Mouse (Mus musculus): ENCODE measurements around the gene Slc38a2. TPM values are rescaled to one million over a fixed set of nuclear protein-coding genes. Genes with fewer than 3 reads are reported as not detected.

Gene Slc38a2
- polyA plus RNA-seq, 1 experiment from 2014 or later, result 149 TPM

DNA sequence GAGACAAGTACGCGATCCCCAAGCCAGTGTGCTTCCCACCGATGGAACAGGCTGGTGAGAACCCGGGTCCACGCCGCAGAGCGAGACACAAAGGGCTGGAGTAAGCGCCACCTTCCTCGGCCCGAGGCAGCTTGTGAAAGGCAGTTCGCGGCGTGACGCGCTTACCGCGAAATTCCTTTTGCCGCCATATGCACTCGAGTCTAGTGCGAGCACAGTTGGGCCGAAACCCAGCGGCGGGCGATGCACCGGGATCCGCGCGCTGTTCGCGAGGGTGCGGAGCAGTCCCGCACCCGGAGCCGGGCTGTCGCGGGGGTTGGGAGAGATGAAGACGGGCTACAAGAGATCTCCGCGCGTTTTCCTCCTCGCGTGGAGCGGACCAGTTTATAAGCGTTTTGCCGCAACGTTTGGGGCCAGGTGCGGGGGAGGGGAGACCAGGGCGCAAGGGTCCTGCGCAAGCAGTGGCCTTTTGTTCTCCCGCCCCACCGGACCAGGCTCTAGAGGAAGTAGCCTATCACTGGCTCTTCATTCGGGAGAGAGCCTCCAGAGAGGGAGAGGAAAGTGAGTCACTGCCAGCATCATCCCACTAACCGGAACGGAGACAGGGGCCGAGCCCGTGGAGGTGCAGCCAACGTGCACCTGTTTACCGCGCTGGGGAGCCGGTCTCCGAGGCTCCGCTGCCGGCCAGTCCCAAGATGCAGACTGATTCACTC lies 58.3 kb downstream of the Slc38a2 start:
- Histone ChIP-seq H3K4me1 (ENCODE audit: control insufficient read depth, insufficient read depth, low read length) (peaks cover 3% of the 10 kb centered on the region; the same call in 1 of the 2 replicates), H3K9me3 (ENCODE audit: control insufficient read depth, low read depth, low read length) (no peaks in the 10 kb centered on the region), H3K36me3 (ENCODE audit: control insufficient read depth, insufficient read depth, low read length) (no peaks in the 10 kb centered on the region), H3K4me3 (ENCODE audit: low read depth, low read length) (peak overlapping the region; percentile 64), H3K9ac (replicated peaks; ENCODE audit: low read depth, low read length) (peak overlapping the region; percentile 76), H3K27ac (ENCODE audit: low read length) (peak overlapping the region; percentile 95), H3K27me3 (ENCODE audit: control insufficient read depth, insufficient read depth, low read length) (no peaks in the 10 kb centered on the region), H3K4me2 (replicated peaks; ENCODE audit: low read depth, low read length) (peak overlapping the region; percentile 86)
- peak; percentile 74 for ATAC-seq (ENCODE audit: insufficient number of reproducible peaks, insufficient read depth, low FRiP score, low read depth)
- WGBS, result under 1% methylated on average over 63 of the region's 63 CpGs

DNA sequence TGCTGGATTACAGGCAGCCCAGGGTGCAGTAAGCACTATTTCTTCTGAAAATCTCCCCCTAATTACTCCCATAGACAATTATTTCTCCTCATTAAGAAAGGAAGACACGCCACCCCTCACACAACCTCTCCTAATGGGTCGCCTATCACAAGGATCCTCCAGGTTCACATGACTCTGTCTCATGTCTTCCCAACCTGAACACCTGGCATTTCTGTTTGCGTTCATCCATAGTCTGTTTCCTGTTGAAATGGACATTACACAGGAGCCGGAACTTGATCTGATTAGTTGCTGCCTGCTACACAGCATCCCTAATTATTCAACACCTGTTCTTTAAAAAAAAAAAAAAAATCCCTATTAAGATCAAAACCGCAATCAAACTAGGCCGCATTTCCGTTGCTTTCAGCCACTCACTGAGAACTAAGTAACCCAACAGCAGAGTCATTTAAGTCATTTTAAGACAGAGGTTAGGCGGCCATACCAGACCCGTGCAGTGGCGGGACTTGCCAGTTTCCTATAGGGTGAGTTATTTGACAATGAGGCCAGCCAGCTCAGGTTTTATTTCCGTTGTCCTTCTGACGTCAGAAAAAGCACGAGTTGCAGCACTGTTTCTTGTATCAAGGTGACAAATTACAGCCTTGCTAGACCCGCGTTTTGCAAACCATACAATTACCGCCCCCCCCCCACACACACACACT lies 59.1 kb downstream of the Slc38a2 start:
- 0 out of 2 replicates have a peak, but pooled peaks have one; percentile 6 for ATAC-seq (ENCODE audit: insufficient number of reproducible peaks, insufficient read depth, low FRiP score, low read depth)
- no peaks in the 10 kb centered on the region for H3K9me3 ChIP-seq (ENCODE audit: control insufficient read depth, low read depth, low read length)
- H3K36me3 ChIP-seq (ENCODE audit: control insufficient read depth, insufficient read depth, low read length), result no peaks in the 10 kb centered on the region
- H3K4me2 ChIP-seq (replicated peaks; ENCODE audit: low read depth, low read length), result peak overlapping the region; percentile 86
- WGBS, result 7% methylated on average over 16 of the region's 16 CpGs
- peak overlapping the region; percentile 95 for H3K27ac ChIP-seq (ENCODE audit: low read length)
- peak overlapping the region; percentile 64 for H3K4me3 ChIP-seq (ENCODE audit: low read depth, low read length)
- H3K4me1 ChIP-seq (ENCODE audit: control insufficient read depth, insufficient read depth, low read length), result peaks cover 3% of the 10 kb centered on the region; the same call in 1 of the 2 replicates
- no peaks in the 10 kb centered on the region for H3K27me3 ChIP-seq (ENCODE audit: control insufficient read depth, insufficient read depth, low read length)
- H3K9ac ChIP-seq (replicated peaks; ENCODE audit: low read depth, low read length), result peak overlapping the region; percentile 76

DNA sequence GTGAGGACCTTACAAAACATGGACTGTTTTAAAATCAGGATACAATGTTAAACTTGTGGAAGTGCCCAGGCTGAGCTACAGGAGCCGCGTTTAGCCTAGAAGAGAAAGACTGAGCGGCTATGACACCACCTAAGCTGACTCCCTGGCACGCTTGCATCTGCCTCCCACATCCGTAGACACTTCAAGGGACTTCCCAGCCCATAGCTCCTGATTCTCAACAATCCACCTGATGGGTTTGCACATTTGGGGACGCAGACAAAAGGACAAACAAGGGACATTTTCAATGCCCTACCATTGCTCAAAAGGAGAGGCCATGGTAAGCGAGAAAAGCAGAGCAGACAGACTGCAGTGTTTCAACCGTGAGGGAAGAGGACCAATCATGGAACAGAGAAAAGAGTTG lies 59.9 kb downstream of the Slc38a2 start:
- no peaks in the 10 kb centered on the region for H3K9me3 ChIP-seq (ENCODE audit: control insufficient read depth, low read depth, low read length)
- H3K4me2 ChIP-seq (replicated peaks; ENCODE audit: low read depth, low read length), result peak overlapping the region; percentile 86
- WGBS, result 60% methylated on average over 8 of the region's 8 CpGs
- H3K36me3 ChIP-seq (ENCODE audit: control insufficient read depth, insufficient read depth, low read length), result no peaks in the 10 kb centered on the region
- no peak overlapping the region for H3K9ac ChIP-seq (replicated peaks; ENCODE audit: low read depth, low read length)
- H3K27me3 ChIP-seq (ENCODE audit: control insufficient read depth, insufficient read depth, low read length), result no peaks in the 10 kb centered on the region
- ATAC-seq (ENCODE audit: insufficient number of reproducible peaks, insufficient read depth, low FRiP score, low read depth), result no peak
- H3K4me3 ChIP-seq (ENCODE audit: low read depth, low read length), result peak overlapping the region; percentile 64; the same call in 1 of the 2 replicates
- H3K4me1 ChIP-seq (ENCODE audit: control insufficient read depth, insufficient read depth, low read length), result peaks cover 3% of the 10 kb centered on the region; the same call in 1 of the 2 replicates
- H3K27ac ChIP-seq (ENCODE audit: low read length), result no peak overlapping the region

DNA sequence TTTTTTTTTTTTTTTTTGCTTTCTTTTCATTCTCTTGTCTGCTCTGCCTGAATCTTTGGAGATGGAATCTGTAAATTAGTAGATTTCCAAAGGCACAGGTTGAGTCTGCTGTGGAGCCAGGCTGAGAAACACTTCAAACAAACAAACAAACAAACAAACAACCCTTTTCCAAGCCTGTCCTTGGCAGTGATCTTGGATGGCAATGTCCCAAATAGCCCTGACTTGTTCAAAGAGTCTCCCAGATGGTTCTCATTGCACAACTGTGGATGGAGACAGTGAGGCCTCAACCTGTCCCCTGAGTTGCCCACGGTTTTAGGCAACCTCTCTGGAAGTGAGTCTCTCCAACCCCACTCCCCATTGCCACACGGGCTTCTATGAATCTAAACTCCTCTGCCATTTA lies 60.9 kb downstream of the Slc38a2 start:
- Histone ChIP-seq H3K27me3 (ENCODE audit: control insufficient read depth, insufficient read depth, low read length) (no peaks in the 10 kb centered on the region), H3K4me1 (ENCODE audit: control insufficient read depth, insufficient read depth, low read length) (peaks cover 3% of the 10 kb centered on the region; the same call in 1 of the 2 replicates), H3K36me3 (ENCODE audit: control insufficient read depth, insufficient read depth, low read length) (no peaks in the 10 kb centered on the region), H3K4me2 (replicated peaks; ENCODE audit: low read depth, low read length) (no peak overlapping the region), H3K9me3 (ENCODE audit: control insufficient read depth, low read depth, low read length) (no peaks in the 10 kb centered on the region), H3K27ac (ENCODE audit: low read length) (no peak overlapping the region), H3K4me3 (ENCODE audit: low read depth, low read length) (no peak overlapping the region), H3K9ac (replicated peaks; ENCODE audit: low read depth, low read length) (no peak overlapping the region)
- ATAC-seq (ENCODE audit: insufficient number of reproducible peaks, insufficient read depth, low FRiP score, low read depth), result no peak
- 71% methylated on average over 2 of the region's 2 CpGs for WGBS

DNA sequence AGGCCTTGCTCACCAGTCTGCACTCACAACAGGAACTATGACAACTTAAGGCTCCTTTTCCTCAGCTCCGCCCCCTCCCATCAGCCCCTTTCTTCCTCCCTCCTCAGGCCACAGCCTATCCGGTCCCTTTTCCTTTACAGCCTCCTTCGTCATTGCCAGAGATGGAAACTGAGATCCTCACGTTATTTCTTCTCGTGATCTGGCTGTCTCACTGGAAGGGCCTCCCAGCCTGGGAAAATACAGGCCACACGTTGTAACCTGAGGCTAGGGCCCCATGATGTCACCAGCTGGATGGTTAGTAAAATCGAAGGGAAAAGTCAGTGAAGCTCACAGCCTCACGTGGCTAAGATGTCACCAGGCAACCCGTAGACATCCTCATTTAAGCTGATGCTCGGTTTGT lies 61.4 kb downstream of the Slc38a2 start:
- Histone ChIP-seq H3K9me3 (ENCODE audit: control insufficient read depth, low read depth, low read length) (no peaks in the 10 kb centered on the region), H3K27ac (ENCODE audit: low read length) (no peak overlapping the region), H3K9ac (replicated peaks; ENCODE audit: low read depth, low read length) (no peak overlapping the region), H3K36me3 (ENCODE audit: control insufficient read depth, insufficient read depth, low read length) (no peaks in the 10 kb centered on the region), H3K4me3 (ENCODE audit: low read depth, low read length) (no peak overlapping the region), H3K27me3 (ENCODE audit: control insufficient read depth, insufficient read depth, low read length) (no peaks in the 10 kb centered on the region), H3K4me1 (ENCODE audit: control insufficient read depth, insufficient read depth, low read length) (peaks cover 3% of the 10 kb centered on the region; the same call in 1 of the 2 replicates), H3K4me2 (replicated peaks; ENCODE audit: low read depth, low read length) (no peak overlapping the region)
- 55% methylated on average over 10 of the region's 10 CpGs for WGBS
- no peak for ATAC-seq (ENCODE audit: insufficient number of reproducible peaks, insufficient read depth, low FRiP score, low read depth)

Other genes with a start within 250 kb of the Slc38a2 start
- gene Scaf11, start 238.9 kb downstream of the Slc38a2 start, polyA plus RNA-seq (2014; fragmentation: Nextera tagmentation; extraction: Ambion mirVana), result 99.5 and 105 TPM in 2 replicates
- gene Slc38a1, start 56.8 kb downstream of the Slc38a2 start, polyA plus RNA-seq (2014; fragmentation: Nextera tagmentation; extraction: Ambion mirVana), result 77.5 and 82.8 TPM in 2 replicates

Data from stomach, embryonic 14.5 days (tissue).